Comparison of ENCODE assay signal across 7 mouse cellular contexts in the genomic region with DNA sequence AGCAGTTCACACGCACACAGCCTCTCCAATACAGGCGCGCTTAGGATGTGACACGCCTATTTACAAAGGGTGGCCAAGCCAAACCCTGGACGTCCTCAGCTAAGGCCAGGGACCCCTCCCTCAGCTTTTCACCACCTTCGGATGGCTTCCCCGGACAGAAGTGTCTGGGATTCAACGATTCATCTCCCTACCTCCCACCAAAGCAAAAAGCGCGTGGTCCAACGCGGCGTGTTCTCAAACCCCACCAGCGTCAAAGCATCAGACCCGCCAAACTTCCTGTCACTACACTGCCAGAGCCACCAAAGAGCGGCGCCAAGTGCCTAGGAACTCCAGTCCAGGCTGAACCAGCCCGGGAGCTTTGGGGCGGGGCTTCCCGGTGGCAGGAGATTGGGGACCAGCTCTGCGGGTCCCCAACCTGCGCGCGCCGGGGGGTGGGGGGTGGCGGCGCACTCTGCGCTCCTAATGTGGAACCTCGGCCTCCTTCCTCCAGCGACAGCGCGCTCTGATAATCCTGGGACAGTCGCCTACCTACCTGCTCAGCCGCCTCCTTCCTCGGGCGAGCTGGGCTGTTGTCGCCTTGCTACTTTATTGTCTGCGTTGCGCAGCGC. TPM values are rescaled to one million over a fixed set of nuclear protein-coding genes. Genes with fewer than 3 reads are reported as not detected.
DNase-seq lines count a peak whose midpoint lies in the region; ATAC-seq and TF ChIP-seq lines count a peak whose summit lies in the region.

No protein-coding gene starts in this region.

- H3K9ac ChIP-seq in hindbrain, embryonic 15.5 days, result peak overlapping the region; percentile 79
- peak overlapping the region; percentile 63 for H3K9ac ChIP-seq in stomach, postnatal 0 days (ENCODE audit: low read length)

- peak; percentile 70 for ATAC-seq in hindbrain, embryonic 15.5 days (ENCODE audit: low FRiP score, low read depth)
- peak; percentile 75 for ATAC-seq in stomach, postnatal 0 days (ENCODE audit: low FRiP score, low TSS enrichment)

- H3K4me3 ChIP-seq in hindbrain, embryonic 15.5 days, result peak overlapping the region; percentile 82
- peak overlapping the region; percentile 61 for H3K4me3 ChIP-seq in stomach, postnatal 0 days (ENCODE audit: low read depth, low read length)

- H3K27me3 ChIP-seq in hindbrain, embryonic 15.5 days, result no peaks in the 10 kb centered on the region
- H3K27me3 ChIP-seq in stomach, postnatal 0 days (ENCODE audit: control insufficient read depth, insufficient read depth, low read length), result no peaks in the 10 kb centered on the region

- no peaks in the 10 kb centered on the region for H3K9me3 ChIP-seq in hindbrain, embryonic 15.5 days
- no peaks in the 10 kb centered on the region for H3K9me3 ChIP-seq in stomach, postnatal 0 days (ENCODE audit: control insufficient read depth, low read length)

- TF ChIP-seq CTCF in stomach, postnatal 0 days (IDR thresholded peaks at IDR 0.05; ENCODE audit: low read depth), result no peak

- peak overlapping the region; percentile 92 for H3K27ac ChIP-seq in hindbrain, embryonic 15.5 days (replicated peaks)
- peak overlapping the region; percentile 49 for H3K27ac ChIP-seq in stomach, postnatal 0 days (replicated peaks)

- DNase-seq in adrenal gland, postnatal 14 days, result peak; percentile 82
- DNase-seq in cerebellum, postnatal 36 days, result peak; percentile 24 to 32
- DNase-seq in gastrocnemius, postnatal 10 days, result peak; percentile 23
- DNase-seq in layer of hippocampus, postnatal 36 days, result peak; percentile 62
- DNase-seq in lung, postnatal 36 days, result peak; percentile 71
- peak; percentile 58 for DNase-seq in stomach, postnatal 0 days (ENCODE audit: low spot score)

- no peak for TF ChIP-seq EP300 in stomach, postnatal 0 days (optimal IDR thresholded peaks at IDR 0.05)

- no peaks in the 10 kb centered on the region for H3K36me3 ChIP-seq in hindbrain, embryonic 15.5 days
- H3K36me3 ChIP-seq in stomach, postnatal 0 days (ENCODE audit: control insufficient read depth, insufficient read depth, low read length), result no peaks in the 10 kb centered on the region

- H3K4me1 ChIP-seq in hindbrain, embryonic 15.5 days (replicated peaks), result peaks cover 30% of the 10 kb centered on the region
- peaks cover 2% of the 10 kb centered on the region; the same call in 1 of the 2 replicates for H3K4me1 ChIP-seq in stomach, postnatal 0 days (replicated peaks; ENCODE audit: control insufficient read depth, insufficient read depth)

- under 1% methylated on average over 40 of the region's 40 CpGs for WGBS in hindbrain, embryonic 15.5 days
- under 1% methylated on average over 40 of the region's 40 CpGs for WGBS in stomach, postnatal 0 days

- peak overlapping the region; percentile 92 for H3K4me2 ChIP-seq in hindbrain, embryonic 15.5 days
- H3K4me2 ChIP-seq in stomach, postnatal 0 days (replicated peaks; ENCODE audit: low read depth), result peak overlapping the region; percentile 67

RNA-seq across cellular contexts. Expression of gene Frmd4b, which starts 0.6 kb away (rescaled TPM):
- total RNA-seq in adrenal gland, postnatal 14 days (2021), result 21.0 and 21.9 TPM in 2 replicates
- total RNA-seq in gastrocnemius, postnatal 10 days (2021), result 10 to 100 TPM; 20.2 to 25.4 TPM
- 22.1 and 22.7 TPM in 2 replicates for polyA plus RNA-seq in hindbrain, embryonic 15.5 days (2015; fragmentation: Nextera tagmentation; extraction: Ambion mirVana)
- total RNA-seq in layer of hippocampus, postnatal 36 days (2021), result 10 to 100 TPM; 26.3 to 33.5 TPM
- polyA plus RNA-seq in stomach, postnatal 0 days (2015; fragmentation: Nextera tagmentation; extraction: Ambion mirVana), result 11.2 TPM in 2 replicates

Comparison
In these comparisons a context has a peak if more than half of its experiments do, and no peak if none do; other contexts are left out.
1. Peak in every context shown above with its lines: DNase-seq, ATAC-seq, H3K4me3 ChIP-seq and H3K27ac ChIP-seq.
2. DNase-seq: peak in every context shown above with its lines; median percentile 82 in adrenal gland, postnatal 14 days; 71 in lung, postnatal 36 days; 62 in layer of hippocampus, postnatal 36 days; 58 in stomach, postnatal 0 days; 28 in cerebellum, postnatal 36 days; 23 in gastrocnemius, postnatal 10 days.